Mouse (Mus musculus) embryo, embryonic 10 days (tissue): Measurements from ENCODE around the gene Hsd17b3.
A peak's percentile ranks its signal among the peaks of the same experiment; 100 is the strongest.

ENCODE experiments used
- DNase-seq: peaks from one replicate; pipeline ENCODE4 v3.0.0-alpha.2; 2015; ENCODE audit warnings: low spot score

Gene Hsd17b3

GRCm38 (mm10) chr13:64089130-64089529 is at the start of gene Hsd17b3:
Gene Hsd17b3, minus strand, starts transcription at chr13:64089230.
- no peak for DNase-seq

GRCm38 (mm10) chr13:64129616-64130375 is 40.8 kb upstream of the Hsd17b3 start:
- peak; percentile 58 for DNase-seq

DNA sequence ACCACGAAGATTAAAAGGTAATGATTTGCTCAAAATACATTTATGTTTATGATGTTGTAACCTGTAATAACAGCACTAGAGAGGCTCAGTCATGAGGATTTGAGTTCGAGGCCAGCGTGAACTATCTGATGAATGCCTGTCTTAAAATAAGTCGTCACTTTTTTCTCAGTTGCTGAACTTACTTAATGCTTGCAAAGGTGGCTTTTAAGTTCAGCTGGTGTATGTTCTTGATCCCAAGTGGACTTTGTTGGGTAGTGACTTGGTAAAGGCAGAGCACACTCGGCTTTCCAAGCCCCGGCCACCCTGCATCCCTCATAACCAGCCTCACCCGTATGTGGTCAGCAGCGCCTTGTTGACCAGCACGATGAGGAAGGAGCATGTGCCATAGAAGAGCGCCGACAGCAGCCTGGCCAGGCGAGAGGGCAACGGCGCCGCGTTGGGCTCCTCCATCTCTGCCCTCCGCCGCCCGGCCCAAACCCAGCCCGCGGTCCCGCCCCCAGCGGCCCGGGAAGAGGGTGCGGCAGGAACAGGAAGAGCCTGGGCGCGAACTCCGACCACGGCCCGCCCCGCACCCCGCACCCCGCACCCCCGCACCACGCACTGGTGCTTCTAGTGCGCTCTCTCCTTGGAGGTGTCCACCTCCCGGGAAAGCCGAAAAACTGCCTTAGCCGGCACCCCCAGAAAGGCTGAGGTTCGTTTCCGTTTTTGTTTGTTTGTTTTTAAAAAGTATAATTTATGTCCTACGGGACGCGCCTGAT is 40.0 kb upstream of the Hsd17b3 start, which contains the start of gene Slc35d2:
Gene Slc35d2, minus strand, starts transcription at position 511 of the 758 bp plus-strand sequence.
- DNase-seq: peak; percentile 30

GRCm38 (mm10) chr13:64126316-64126715 is 37.3 kb upstream of the Hsd17b3 start:
- no peak for DNase-seq

- no peak for DNase-seq
Observed at GRCm38 (mm10) chr13:64124886-64125285, 35.9 kb upstream of the Hsd17b3 start.

DNA sequence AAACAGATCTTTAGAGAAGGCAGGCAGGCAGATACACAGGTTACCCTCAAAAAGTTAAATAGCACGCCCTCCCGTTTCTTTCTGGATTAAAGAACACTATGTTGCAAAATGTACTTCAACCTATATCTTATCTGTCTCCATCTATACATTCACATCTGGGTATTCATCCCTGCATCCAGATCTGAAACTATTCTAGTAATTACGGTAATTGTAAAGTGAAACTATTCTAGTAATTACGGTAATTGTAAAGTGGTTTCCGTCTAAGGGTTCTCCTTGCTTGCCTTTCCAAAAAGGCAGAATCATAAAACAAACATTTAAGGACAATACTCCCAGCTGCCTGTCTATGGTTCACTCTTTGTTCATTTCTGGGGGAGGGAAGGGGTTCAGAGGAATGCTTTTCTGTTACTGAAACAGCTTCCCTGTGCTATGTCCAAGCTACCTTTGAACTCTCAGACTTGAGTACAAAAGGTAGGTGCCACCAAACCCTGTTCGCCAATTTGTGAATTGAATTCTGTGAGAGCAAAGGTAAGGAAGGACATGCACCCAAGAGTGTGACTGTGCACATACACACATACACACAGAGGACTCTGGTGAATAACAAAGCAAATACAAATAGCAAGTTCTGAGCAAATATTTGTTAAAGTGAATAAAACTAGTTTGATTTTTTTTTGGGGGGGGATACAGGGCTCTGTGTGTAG is 34.6 kb upstream of the Hsd17b3 start:
- no peak for DNase-seq

DNA sequence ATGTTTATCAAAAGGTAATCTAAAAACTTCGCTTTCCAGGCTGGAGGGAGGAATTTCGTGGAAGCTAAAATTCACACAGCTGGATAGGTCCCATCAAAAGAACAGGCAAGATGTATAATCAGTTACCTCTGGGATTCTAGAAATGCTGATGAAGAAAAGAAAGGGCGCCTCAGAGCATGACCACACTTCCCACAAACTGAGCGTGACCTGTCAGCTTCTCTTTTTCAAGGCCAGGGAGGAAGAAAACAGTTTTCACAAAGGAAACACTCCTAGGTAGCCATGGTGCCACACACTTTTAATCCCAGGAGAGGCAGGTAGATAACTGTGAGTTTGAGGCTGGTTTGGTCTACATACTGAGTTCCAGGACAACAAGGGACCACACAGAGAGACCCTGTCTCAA is 31.7 kb upstream of the Hsd17b3 start:
- no peak for DNase-seq

DNA sequence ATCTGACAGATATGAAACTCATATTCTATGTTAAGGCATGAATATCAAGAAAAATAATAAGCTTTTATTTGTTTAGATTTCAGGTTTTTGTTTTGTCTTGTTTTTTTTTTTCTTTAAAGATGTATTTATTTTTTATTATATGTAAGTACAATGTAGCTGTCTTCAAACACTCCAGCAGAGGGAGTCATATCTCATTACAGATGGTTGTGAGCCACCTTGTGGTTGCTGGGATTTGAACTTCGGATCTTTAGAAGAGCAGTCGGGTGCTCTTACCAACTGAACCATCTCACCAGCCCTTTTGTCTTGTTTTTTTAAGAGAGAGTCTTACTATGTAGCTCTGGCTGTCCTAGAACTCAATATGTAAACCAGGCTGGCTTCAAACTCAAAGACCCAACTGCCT is 28.4 kb upstream of the Hsd17b3 start:
- DNase-seq: no peak

- DNase-seq: no peak
Observed at GRCm38 (mm10) chr13:64110421-64110820, 21.4 kb upstream of the Hsd17b3 start.

- DNase-seq: no peak
Observed at GRCm38 (mm10) chr13:64108381-64108850, 19.4 kb upstream of the Hsd17b3 start.

DNA sequence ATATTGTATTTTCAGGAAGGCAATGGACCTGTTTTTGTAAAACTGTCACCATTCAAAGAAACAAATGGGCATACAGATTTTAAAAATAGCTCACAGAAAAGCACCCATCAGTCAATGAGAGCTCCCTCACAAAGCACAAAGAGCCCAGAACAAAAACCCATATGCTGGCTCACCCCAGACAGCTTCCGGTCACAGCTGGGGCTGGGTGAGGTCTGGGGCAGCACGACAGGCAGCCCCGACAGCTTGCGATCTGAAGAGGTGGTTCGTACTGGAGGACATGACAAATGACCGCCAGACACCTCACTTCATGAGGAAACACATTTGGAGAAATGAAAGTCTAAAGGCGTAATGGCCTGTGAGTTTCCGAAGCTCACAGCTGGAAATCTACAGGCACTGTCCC is 18.5 kb upstream of the Hsd17b3 start:
- peak; percentile 74 for DNase-seq

DNA sequence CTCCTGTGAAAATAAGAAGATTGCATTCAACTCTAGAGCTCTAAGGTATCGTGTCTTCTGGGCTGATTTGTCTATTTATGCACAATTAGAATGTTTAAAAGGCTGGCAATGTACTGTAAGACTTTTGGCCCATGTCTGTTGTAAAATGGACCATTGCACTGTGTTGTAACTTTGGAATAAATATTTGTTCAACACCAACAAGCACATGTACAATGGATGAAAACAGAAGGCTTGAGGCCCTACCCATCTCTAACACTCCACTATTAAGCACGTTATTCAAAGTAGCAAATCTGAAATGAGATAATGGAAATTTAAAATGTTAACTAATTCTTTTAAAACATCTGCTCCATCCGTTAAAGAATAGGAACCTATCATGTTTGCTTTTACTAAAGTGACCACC is 18.1 kb upstream of the Hsd17b3 start:
- DNase-seq: no peak

DNA sequence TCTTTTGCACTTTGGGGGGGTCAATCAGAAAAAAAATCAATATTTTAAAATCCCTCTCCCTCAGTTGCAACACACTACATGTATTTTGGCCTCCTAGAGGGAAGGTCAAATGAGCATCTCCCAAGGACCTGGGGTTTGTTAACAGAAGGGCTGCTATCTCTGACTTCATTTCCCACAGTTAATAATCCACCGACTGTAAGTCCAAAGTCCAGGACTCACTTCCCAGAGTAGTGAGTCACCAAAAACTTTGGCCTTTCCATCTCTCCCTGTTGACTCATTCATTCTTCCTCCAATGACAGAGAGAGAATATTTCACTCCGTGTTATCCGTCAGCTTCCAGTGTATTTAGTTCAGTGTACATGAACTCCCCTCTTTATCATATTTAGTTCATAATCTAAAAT is 16.7 kb upstream of the Hsd17b3 start:
- no peak for DNase-seq

DNA sequence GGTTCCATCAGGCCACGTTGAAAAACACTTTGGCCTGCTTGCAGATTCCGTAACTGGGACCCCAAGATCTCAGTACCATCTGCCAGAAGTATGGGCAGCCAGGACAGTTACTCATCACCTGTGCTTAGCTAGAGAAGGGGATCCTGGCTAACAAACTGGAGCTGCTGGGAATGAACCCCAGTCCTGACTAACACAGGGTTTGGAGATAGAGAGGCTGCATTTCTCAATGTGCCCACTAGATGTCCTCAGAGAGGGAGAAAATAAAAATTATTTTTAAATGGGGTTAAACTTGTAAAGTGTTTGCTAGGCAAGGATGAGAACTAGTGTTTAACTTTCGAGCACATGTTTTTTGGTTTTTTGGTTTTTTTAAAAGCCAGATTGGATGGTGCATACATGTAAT is 11.2 kb upstream of the Hsd17b3 start:
- DNase-seq: no peak

DNA sequence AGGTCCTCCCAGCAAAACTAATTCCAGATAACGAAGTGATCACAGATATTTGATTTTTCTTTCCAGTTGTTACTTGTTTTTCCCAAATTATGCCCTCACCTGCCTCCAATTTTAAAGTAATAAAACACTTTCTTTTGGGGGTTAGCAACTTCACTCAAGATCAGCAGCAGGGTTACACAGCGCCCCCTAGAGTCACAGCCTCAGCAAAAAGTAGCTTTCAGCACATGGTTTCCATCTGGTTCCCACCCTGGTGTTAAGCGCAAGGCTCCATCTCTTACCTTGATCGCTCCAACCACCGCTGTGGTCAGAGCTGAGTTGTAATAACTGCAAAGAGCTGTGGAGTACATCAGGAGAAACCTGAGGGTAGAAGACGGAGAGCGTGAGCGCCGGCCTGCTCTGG is 10.0 kb upstream of the Hsd17b3 start:
- peak; percentile 65 for DNase-seq

DNA sequence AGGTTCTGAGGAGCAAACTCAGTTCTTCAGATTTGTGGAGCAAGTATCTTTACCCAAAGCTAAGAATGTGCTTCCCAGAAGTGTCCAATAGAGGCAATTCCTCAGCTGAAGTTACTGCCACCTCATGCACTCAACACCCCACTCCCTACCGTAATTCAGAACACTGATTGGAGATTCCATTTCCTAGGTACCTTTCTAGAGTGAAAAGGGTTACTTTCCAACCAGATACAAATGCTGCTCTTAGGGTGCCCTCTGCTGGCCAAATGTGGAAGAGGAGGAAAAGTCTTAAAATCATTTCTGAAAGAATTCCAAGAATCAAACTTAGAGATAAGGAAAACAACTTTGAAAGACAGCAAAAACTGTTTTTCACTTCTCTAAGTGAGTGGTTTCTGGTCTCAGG is 4.3 kb upstream of the Hsd17b3 start:
- peak; percentile 83 for DNase-seq

- no peak for DNase-seq
Observed at GRCm38 (mm10) chr13:64092752-64093151, 3.7 kb upstream of the Hsd17b3 start.

DNA sequence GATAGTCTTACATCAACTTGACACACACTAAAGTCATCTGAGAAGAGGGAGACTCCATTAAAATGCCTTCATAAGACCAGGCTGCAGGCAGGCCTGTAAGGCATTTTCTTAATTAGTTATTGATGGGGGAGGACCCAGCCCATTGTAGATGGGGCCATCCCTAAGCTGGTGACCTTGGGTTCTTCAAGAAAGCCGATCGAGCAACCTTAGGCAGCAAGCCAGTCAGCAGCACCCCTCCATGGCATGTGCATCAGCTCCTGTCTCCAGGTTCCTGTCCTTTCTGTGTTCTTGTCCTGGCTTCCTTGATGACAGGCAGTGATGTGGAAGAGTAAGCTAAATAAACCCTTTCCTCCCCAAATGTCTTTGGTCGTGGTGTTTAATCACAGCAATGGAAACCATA is 3.1 kb upstream of the Hsd17b3 start:
- DNase-seq: no peak

GRCm38 (mm10) chr13:64091006-64091405 is 2.0 kb upstream of the Hsd17b3 start:
- DNase-seq: no peak

DNA sequence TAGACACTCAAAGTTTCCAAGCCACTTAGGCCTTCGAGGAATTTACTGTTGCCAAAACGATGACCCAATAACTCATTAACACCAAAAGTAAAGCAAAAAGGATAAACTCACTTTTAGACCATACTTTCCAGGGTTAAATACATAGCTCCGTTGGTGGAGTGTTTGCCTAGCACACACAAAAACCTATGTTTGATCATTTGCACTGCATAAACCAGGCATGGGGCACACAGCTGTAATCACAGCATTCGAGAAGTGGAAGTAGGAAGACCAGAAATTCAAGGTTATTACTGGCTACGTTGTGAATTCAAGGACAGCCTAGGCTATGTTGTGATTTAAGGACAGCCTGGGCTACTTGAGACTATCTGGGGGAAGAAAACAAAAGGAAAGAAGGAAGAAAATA is 1.2 kb upstream of the Hsd17b3 start:
- no peak for DNase-seq

GRCm38 (mm10) chr13:64088057-64088456 is 973 bp downstream of the Hsd17b3 start:
- DNase-seq: no peak

- no peak for DNase-seq
Observed at GRCm38 (mm10) chr13:64086036-64086435, 3.0 kb downstream of the Hsd17b3 start.

GRCm38 (mm10) chr13:64083331-64083730 is 5.7 kb downstream of the Hsd17b3 start:
- no peak for DNase-seq
